Mouse (Mus musculus) right cerebral cortex, postnatal 14 days (tissue): ENCODE results near the gene Cd69.

Source experiments
- DNase-seq: peaks from one replicate; pipeline ENCODE4 v3.0.0; 2022

The Cd69 gene

GRCm38 (mm10) chr6:129222188-129222800 lies 52.9 kb downstream of the Cd69 start:
- no peak for DNase-seq

GRCm38 (mm10) chr6:129221053-129221452 lies 54.2 kb downstream of the Cd69 start:
- no peak for DNase-seq

GRCm38 (mm10) chr6:129219897-129220517 lies 55.2 kb downstream of the Cd69 start:
- DNase-seq, result no peak

GRCm38 (mm10) chr6:129218191-129218696 lies 57.0 kb downstream of the Cd69 start:
- no peak for DNase-seq
